Mouse (Mus musculus) spleen, postnatal 10 days (tissue): ENCODE data around the gene Nmnat2.

ENCODE experiments used
- DNase-seq, 2 experiments: peaks; one replicate each; pipeline ENCODE4 v3.0.0; 2021 to 2022; ENCODE audit warnings: low spot score in 2 of 2

The Nmnat2 gene

DNA sequence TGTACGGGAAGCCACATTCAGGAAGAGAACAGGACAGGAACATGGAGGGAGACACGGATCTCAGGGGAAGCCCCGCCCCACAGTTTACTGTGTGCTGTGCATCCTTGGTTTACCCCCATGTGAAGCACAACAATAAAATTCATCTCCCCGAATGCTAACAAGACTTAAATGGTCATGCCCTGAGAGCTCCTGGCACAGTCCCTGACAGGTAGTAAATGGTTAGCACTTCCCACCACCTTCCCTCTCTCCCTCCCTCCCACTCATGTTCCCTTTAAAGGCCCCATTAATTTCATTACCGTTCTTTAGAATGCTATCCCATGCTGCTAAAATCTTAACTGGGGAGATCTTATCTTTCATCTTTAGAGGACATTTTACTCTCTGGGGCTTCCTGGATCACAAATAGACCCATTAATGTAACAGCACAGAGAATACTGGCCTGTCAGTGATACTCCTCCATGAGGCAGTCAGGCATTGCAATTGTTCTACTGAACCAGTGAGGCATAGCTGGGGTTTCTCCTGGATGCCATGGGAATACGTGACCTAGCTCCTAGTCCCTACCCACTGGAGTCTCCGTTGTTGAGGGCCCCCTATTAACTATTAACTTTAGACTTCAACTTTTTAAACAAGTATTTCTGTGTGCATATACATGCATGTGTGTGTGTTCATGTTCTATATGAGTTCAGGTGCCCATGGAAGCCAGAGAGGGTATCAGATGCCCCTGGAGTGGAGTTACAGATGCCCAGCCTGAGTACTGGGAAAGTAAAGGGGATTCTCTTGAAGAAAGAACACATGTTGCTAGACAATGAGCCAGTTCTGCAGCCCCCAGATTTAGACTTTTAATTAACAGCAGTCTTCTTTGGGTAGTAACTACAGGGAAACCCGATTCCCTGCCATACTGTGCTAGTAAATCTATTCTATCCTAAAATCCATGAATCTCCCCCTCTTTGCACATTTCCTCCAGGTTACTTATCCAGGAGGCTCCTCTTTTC is 170.8 kb downstream of the Nmnat2 start:
- no peak for DNase-seq

DNA sequence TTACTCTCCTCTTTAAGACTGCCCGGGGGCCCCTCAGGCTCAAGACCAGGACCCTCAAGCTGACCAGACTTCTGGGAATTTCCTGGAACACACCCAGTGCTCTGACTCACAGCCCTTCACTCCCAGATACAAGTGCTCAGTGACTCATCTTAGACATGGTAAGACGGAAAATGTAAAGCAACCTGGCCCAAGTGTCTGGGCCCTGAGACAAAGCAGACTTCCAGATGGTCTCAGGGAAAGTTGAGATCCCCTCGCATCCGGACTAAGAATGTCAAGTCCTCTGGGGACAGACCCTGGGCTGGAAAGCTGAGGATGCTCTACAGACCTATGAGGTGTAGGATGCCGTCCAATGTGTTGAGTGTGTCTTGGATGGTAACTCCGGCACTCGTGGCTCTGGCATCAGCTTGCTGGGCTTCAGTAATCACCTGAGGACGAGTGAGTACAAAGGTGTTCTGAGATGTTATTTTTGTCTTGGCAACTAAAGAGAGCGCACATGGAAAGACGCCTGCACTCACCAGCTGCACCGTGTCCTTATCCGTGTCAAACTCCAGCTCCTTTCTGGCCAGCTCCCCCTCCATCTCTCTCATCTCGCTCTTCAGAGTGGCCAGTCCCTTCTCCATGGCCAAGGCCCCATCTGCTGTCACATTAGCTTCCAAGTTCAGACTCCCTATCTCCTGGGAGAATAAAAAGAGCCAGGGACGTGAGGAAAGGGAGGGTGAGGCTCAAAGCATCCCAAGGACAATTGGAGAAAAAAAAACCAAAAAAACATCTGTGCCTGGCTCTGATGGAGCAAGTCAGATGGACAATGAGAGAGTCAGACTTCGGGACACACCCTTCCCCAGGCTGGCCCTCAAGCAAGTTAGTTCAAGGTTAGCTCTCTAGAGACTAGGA is 171.9 kb downstream of the Nmnat2 start:
- no peak for DNase-seq

DNA sequence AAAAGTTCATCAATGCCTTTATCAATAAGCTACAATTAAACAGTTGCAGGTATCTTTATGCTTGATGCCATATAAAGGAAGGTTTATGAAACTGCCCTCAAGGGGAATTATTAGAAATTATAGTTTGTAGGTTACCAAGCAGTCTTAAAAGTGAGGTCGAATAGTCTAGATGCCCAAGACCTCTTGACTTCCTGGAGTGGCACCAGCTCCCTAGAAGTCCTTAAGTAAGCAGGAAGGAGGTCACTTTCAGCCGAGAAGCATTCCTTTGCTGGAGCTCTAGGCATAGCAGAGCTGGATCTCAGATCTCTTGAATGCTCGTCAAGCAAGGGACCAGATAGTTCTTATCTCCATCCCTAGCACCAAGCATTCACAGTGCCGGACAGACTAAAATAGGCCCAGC is 172.8 kb downstream of the Nmnat2 start:
- DNase-seq: no peak

DNA sequence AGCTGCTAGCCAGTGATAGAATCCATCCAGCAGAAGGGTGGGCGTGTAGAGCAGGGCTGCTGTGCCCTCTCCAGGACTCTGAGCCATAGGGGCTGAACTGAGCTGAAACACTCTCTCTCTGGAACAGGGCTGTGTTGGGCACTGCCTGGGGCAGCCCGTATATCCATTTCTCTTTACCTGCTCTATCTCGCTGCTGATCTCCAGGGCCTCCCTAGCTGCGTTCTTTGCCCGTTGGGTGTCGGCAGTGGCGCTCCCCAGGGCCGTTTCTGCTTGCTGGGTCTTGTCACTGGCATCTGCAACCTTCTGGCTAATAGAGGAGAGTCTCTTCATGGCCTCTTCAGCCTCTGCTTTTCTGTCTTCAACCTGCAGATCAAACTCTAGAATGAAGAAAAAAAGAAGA is 174.0 kb downstream of the Nmnat2 start:
- DNase-seq: no peak

DNA sequence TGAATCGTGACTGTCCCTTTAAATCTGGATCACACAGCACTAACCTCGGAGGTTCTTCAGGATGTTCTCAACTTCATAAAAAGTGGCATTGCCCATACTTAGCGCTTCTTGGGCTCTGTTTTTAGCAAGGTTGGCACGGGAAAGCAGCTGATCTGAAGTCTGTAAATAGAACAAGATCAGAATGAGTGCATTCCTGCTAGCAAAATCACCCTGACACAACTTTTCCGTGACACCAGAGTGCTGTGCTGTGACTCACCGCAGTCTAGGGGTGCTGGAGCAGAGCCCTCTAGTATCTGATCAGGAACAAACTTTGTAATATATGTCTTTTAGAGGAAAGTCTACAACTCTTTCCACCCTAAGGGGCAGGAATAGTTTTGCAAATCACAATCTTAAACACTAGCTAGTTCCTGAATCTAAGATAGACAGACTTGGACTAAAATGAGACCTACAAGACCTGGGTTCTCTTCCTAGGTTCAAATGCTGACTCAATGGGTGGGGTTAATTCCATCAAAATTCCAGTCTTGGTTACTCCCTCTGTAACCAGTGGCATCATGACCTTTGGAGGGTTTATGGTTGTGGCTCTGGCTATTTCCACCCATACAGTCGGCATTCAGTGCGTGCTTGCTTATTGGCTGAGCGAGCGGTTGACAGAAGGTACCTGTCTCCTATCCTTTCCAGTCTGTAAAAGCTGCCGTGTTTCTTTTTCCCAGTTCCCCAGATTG is 175.4 kb downstream of the Nmnat2 start:
- DNase-seq: no peak

DNA sequence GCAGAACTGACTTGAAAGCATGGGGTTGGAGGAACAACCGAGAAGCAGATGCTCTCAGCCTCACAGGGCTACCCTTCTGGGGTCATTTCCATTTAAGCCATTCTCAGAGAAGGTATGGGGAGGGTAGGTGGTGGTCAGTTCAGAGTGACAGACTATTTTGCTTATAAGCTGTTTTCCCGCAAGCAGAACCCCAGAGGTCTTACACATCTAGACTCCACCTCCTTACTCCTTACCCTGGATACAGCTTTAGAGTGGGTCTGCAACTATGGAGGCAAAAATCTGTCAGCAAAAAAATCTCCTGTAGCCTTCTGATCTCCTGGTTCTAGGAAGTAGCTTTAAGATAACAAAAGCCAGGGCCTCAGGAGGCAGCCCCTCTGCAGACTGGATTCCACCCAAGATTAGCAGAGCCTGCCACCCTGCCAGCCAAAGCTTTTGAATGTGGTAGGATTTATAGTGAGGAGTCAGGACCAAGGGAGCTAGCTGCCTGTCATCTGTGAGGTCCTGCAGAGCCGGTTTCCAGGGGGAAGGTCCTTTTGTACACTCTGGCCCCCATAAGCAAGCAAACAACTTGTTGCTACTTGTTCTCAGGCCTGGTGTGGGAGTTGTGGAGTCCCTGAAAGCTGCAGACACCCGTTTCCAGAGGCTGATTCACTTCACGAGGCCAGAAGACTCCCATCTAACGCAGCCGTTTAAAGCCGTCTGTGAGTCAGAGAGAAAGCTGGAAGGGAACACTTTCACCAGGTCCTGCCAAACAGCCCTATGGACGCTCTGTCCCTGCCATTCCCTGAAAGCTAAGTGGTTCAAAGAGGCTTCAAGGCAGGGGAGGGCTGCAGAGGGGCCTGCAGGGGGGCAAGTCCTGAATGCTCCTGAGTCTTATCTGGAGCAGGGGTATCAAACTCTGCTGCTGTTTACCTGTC is 179.3 kb downstream of the Nmnat2 start:
- DNase-seq: no peak

DNA sequence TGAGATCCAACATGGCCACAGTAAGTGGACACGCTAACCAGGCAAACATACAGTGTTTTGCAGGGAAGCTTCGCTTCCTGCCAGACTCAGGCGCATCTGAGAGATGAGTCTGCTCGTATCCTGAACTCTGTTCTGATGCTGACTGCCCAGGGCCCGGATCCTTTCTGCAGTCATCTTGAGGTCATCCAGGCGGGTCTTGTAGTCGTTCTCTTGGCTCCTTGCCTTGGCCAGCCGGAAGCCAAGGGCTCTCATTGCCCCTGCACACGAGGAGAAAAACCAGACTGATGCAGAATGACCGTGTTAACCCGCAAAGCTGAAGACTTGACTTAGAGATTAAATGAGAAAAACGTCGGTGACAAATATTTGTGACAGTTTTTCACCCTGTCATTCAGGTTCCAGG is 181.9 kb downstream of the Nmnat2 start:
- no peak for DNase-seq

DNA sequence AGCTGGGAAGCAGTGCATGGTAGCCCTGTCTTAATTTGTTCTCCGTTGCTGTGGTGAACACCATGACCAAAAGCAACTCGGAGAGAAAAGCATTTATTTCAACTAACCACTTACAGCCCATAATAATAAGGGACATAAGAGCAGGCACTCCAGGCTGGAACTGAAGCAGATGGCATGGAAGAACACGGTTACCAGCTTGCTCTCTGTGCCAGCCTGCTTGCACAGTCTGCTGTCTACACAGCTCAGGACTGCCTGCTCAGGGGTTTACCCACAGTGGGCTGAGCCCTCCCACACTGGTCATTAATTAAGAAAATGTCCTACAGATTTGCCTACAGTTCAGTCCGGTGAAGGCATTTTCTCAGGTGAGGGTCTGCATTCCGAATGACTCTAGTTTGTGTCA is 183.7 kb downstream of the Nmnat2 start:
- DNase-seq: no peak

DNA sequence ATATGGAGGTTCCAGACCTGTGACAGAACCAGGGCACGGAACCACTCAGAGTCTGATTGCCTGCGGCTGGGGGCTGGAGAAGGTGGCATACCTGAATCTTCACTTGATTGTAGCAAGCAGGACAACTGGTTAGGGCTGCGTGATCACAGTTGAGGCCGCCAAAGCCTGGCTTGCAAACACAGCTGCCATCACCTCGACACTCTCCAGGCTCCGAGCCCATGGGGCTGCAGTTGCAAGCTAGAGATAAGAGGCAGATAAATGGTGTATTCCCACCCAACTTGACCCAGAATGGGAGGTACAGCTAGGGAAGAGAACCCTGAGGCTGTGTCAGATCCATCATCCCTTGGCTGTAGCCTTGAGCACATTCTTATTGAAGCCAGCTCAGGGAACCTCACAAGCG is 184.8 kb downstream of the Nmnat2 start:
- no peak for DNase-seq

DNA sequence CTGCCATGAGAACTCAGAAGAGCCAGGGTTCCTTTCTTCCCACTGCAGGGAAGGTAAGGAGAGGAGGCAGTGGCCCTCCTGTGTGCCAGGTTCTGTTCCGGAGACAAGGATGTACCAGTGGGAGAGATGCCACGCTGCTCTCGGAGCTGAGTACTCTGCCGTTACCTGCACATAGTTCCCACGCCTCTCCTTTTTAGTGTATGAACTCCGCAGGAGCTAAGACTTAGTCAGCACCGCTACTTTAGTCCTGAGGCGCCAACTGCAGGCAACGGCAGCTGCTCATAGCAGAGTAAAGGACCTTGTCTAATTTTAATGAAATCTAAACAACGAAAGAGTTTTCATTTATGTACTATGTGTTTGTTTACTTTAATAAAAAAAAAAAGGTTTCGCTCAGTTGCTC is 185.5 kb downstream of the Nmnat2 start:
- no peak for DNase-seq

DNA sequence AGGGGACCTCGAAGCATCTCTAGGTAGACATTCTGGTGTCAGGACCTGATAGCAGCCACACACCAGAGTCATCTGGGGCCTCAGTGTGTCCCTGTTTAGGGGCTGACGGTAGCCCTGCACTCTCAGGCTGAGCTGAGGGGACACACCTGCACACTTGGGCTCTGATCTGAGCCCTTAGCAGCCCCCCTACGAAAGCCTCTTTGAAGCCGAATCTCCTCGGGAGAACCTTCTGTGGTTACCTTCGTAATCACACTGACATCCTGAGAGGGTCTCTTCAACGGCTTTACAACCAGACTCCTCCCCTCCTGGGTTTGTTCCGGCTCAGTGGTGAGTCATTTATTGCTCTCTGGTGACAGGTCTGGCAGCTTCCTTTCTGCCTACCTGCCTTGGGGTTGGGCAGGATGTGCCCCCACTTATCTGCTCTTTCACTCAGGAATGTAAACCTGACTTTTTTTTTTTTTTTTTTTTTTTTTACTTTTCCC is 186.0 kb downstream of the Nmnat2 start:
- DNase-seq: no peak

DNA sequence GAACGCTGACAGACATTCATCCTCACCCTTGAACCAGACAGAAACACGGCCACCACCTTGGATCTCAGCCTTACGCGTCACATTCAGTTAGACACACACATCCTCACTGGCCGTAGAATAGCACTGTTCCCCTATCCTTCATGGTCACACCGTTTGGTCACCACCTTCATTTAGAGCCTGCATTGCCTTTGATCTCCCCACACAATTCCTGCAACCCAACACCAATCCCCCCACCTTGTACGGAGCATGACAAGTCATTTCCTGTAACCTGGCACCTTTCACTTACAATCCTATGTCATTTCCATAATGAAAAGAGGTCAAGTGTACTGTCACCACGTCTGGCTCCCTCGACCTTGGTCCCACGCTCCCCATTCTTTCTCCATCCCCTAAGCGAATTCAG is 189.2 kb downstream of the Nmnat2 start:
- DNase-seq: no peak

DNA sequence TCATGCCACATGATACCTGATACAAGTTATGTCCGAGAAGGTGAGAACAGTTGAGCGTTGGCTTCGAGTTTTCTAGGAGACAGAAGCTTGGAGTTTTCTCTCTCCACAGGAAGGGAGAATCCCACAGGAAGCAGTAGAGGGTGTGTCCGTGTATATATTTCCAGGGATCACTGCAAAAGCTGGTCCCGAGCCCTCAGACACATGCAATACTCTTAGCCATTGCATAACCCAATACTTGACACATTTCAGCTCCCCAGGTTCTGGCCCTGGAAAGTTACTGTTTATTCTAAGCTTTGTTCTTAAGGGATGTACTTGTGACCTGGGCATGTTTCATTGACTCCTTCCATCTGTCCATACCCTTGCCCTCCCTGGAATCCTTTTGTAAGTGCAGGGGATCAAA is 191.0 kb downstream of the Nmnat2 start:
- no peak for DNase-seq

DNA sequence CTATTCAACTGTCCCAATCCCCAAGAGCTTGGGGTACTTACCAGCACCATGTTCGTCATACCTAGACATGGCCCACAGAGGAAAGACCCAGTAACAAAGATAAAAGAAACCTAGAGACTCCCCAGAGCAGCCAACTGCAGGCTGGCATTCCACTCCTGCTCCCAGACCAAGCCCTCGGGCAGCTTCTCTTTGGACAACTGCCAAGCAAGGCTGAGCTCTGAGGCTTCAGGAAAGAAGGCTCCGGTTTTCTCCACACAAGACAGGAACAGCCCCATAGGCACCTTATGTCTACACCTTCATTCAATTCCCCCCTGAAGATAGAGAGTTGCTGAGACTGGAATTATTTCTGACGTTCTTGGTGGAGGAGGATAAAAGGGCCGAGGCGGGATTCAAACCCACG is 197.8 kb downstream of the Nmnat2 start:
- DNase-seq: no peak

DNA sequence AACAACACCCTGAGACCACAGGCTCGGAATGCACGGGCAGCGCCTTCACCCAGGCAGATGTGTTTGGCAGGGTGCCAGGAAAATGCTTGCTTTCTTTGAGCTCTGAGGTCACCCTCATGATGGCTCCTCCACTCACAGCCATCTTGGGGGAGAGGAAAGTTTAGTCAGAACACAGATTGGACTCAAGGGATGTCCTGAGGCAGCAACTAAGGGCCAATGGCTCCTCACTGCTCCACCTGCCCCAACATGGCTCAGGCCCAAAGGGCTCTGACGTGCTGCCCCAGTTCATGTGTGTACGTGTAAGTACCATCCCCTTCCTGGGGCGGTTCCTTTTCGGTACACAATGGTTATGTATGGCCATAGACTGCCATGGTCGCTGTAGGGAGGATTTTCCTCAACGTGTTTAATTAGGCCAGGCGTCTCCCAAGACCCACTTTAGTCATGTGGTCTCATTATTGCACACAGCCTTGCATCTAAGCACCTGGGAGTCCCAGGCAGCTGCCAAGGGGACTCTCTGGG is 198.9 kb downstream of the Nmnat2 start:
- DNase-seq: no peak

DNA sequence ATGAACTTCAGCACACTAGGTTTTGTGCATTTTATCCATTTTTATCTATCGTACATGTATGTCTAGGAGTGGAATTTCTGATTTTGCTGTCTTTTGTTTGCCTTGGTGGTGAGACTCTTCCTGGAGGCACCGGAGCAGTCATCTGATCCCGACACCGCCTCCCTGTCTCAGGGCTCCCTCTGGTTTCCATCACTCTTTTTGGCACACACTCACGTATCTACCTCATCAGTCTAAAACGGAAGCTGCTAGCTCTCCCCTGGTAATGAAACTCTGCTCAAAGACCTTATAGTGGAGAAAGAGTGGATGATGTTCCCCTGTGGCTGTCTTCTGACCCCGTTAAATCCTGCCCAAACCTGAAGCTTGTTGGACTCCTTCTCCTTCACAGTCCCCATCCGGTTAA is 200.6 kb downstream of the Nmnat2 start:
- DNase-seq: no peak

DNA sequence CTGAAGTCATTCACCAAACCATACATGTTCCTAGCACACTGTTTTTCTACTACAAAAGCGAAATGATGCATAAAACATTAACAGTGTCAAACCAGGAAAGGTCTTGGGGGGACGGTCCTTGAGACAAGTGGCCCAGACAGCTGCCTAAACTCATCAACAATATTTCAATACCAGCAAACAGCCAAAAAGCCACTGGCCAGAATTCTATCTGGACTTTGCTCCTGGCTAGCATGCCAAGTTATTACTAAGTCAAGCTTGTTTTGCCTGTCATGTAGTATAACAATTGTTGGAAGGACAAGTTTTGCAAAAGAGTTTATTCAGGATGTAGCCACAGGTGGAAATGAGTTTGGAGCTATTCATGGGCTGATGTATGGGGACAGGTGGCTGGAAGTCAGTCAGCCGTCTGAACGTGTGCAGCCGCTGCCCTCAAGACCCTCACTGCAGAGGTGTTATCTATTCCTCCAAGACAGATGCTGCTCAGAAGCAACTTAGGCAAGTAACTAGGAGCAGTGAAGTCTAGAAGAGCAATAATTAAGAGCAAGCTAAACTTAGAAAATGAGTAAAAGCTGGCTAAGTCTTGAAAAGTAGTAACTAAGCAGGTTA is 202.3 kb downstream of the Nmnat2 start:
- no peak for DNase-seq

DNA sequence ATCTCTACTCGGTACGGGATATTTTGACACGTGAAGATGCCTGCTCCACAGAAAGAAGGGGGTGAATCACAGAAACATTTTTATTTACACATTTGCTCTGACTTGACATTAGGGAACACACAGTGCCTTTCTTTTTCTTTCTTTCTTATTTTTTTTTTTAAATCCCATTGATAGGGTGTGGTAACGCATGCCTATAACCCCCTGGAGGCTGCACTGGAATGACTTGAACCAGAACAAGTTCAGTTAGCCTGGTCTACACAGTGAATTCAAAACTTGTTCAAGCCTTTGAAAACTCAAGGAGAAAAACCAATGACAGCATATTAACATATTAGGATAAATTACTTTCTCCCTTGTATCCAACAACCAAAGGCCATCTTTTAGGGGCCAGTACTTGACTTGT is 204.3 kb downstream of the Nmnat2 start:
- no peak for DNase-seq

DNA sequence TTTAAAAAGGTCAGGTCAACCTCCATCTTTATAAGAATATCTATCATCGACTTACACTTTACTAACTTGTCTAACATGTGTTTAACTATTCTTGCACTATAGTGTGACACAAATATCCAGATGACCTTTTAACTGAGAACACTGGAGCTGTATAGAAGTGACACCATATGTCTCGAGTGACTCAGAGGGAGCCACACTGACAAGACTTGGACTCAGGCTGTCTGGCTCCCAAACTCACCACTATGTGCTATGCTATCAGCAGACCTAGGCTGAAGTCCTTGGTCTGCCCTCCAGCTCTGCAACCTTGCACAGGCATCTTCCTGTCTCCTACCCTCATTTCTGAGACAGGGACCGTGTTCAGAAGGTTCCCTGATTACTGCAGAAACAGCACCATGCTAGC is 209.0 kb downstream of the Nmnat2 start:
- DNase-seq: no peak

DNA sequence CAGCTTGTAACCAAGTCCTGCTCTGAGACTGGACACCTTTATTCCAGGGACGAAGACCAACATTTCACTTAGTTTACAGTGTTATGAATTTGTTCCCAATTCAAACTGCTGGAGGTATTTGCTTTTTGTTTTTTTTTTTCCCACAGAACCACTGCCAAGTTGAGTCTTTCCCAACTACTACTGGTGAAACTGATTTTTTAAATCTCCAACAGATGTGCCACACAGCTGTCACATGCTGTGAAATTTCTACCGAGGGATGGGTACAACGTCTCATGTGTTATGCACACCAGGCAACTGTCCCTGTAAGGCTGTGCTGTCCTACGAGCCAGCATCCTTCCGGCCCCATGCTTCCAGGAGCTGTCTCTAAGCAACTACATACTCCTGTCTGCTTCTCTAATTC is 213.5 kb downstream of the Nmnat2 start:
- no peak for DNase-seq
